Mouse (Mus musculus): ENCODE measurements around the gene Nosip.

GRCm38 (mm10) chr7:45118336-45118735, 56.1 kb downstream of the Nosip start:
- TF ChIP-seq POLR2A (IDR thresholded peaks at IDR 0.05; ENCODE audit: low read depth, low read length) (no peak), CTCF (conservative IDR thresholded peaks at IDR 0.05 in 1 of 2, IDR thresholded peaks at IDR 0.05 in 1 of 2; ENCODE audit: low read depth in 2 of 2, low read length in 2 of 2) (no peak)

Data from CH12.LX (cell line).